Mouse (Mus musculus) left cerebral cortex, adult 11 months (tissue): Measurements from ENCODE around the gene Slc22a12.

Experiments
- DNase-seq: peaks from one replicate; pipeline ENCODE4 v3.0.0; 2022; ENCODE audit warnings: low spot score

Gene Slc22a12

GRCm38 (mm10) chr19:6541521-6541920, 1.3 kb downstream of the Slc22a12 start:
- DNase-seq, result no peak

- no peak for DNase-seq
These were observed 2.6 kb downstream of the Slc22a12 start for GRCm38 (mm10) chr19:6540191-6540590.

DNA sequence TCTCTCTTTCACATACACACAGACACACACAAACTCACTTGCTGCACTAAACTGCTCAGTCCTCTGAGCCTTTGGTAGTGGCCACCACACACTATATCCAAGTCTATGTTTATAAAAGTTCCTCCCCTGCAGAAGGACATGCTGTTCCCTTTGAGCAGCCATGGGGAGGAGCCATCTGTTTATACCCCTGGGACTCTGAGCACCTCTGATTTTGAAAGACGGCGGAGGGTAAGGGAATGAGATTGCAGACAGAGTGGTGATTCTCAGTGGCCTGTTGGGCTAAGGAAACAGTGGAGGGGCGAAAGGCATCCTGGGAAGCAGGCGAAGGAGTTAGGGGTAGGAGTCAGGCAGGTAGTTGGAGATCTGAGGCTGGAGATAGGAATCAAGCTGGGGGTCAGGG, 3.2 kb downstream of the Slc22a12 start:
- DNase-seq, result no peak

- DNase-seq, result no peak
These were observed 4.3 kb downstream of the Slc22a12 start for GRCm38 (mm10) chr19:6538546-6538945.

DNA sequence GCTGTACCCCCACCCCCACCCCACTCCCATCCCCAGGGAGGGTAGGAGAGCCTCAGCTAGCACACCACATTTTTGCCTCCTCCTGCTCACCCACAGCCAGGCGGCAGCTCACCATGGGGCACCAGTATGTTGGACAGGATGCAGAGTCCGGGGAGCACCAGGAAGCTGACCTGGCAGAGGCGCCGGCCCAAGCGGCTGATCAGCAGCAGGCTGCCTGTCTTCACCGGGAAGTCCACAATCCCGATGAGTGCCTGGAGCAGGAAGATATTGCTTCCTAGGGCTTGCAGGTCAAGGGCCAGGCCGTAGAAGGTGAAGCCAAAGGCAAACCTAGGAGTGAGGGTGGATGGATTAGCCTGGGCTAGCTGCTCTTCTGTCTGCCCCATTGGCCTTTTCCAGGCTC, 5.3 kb downstream of the Slc22a12 start:
- no peak for DNase-seq

- DNase-seq, result no peak
These were observed 6.1 kb downstream of the Slc22a12 start for GRCm38 (mm10) chr19:6536696-6537095.

DNA sequence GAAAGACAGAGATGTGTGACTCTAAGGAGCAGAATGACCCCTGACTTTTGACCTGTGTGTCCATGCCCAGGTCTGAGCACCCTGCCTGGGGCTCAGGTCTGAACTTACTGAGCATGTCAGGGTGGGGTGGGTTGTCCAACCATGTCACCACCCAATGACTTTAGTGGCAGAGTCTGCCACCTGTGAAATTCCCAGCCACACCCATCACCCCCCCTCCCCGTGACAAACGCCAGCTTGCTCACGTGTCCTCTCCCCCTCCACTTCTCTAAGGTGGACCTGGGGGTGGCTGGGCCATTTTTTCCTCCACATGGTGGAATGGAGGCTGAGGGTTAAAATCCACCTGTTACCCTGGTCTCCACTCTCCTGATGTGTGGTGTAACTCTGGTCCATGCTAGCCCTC, 6.6 kb downstream of the Slc22a12 start:
- DNase-seq, result no peak

DNA sequence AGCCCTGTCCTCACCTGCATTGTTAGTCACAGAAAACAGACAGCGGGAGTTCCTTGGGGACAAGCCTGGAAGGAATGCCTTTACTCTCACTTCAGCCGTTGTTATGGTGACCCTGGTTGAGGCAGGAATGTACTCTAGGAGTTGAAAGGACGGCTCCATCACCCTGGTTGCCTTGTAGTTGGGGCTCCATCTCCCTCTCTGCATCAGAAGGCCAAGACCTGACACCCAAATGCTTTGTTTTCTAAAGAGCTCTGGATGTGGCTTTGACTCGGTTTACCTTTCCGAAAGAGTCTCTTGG, 8.8 kb downstream of the Slc22a12 start:
- no peak for DNase-seq

DNA sequence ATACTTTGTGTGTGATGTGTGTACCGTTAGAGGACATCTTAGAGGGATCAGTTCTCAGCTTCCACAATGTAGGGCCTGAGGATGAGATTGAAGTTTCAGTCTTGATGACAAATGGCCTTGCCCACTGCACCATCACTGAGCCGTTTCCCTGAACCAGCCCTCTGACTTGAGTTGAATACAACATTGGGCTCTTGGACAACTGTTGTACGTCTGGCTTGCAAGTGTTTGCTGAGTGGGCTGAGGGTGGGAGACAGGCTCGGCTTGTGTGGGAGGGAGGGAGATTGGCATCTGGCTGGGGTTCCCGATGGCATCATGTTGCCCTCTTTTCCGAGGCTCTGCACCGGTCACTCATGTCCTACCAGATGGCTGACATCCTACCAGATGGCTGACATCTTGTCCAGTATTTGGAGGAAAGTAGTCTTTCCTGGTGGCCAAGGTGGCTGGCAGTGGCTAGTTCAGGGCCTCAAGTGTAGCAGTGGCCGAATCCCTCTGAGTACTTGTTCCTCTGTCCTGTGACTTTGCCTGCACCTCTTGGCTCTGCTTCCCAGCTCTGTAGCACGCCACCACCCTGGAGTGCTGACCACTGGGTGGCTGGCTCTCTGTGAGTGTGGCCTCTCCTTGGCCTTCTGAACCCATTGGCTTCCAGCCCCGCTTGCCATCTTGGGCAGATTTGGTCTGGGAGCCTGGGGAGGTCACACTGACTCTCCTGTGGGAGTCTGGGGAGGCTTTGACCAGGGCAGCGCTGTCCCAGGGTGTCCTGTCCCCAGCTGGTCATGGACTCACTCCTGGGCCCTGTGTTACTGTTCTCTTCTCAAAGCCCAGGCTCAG, 9.3 kb downstream of the Slc22a12 start:
- DNase-seq, result no peak

GRCm38 (mm10) chr19:6532656-6533055, 10.2 kb downstream of the Slc22a12 start:
- no peak for DNase-seq

DNA sequence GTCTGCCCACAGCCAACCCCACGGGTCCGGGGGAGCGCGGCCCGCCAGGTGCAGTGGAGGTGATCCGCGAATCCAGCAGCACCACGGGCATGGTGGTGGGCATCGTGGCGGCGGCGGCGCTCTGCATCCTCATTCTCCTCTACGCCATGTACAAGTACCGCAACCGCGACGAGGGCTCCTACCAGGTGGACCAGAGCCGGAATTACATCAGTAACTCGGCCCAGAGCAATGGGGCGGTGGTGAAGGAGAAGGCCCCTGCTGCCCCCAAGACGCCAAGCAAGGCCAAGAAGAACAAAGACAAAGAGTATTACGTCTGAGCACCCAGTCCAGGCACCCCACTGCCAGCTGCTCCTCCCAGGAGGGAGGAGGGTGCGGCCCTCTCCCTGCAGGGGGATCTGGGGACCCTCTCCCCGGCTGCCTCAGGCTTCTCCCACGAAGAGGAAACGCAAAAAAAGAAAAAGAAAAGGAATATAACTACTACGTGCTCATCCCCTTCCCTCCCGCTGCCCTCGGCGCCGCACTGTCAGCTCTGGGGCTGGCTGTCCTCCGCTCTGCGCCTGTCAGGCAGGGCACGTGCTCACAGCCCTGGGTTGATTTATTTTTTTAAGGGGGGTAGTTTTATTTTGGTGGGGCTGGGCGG, 10.9 kb downstream of the Slc22a12 start:
- no peak for DNase-seq

DNA sequence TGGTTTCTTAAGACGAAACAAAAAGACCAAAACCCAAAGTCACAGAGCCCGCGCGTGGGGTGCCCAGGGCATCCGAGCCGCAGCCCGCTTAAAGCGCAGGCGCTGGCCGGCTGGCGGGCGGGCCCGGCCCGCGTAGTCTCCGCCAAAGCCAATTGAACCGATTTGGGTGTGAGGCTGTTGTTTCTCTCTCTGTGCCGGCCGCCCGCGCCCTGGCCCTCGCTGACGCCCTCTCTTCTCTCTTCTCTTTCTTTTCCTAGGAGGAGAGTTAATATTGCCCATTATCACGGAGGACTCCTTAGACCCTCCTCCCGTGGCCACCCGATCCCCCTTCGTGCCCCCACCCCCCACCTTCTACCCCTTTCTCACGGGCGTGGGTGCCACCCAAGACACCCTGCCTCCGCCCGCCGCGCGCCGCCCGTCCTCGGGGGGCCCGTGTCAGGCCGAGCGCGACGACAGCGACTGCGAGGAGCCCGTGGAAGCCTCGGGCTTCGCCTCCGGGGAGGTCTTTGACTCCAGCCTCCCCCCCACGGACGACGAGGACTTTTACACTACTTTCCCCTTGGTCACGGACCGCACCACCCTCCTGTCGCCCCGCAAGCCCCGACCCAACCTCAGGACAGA, 11.7 kb downstream of the Slc22a12 start:
- no peak for DNase-seq

DNA sequence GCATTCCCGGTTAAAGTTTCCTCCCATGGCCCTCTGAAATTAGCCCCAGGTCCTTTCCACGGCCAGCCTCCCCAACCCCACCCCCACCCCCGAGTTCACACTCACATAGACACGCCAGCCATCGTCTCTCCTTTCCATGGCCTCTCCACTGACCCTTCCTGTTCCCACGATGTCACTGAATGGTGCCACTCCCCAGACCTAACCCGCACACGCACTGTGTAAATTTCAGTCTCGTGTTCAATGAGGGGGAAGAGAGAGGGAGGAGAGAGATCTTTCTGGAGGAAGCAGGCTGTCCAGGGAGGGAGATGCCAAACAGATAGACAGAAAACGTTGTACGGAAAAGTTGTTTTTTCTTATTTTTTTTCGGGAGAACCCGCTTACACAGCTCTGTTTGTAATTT, 12.5 kb downstream of the Slc22a12 start:
- DNase-seq, result no peak

DNA sequence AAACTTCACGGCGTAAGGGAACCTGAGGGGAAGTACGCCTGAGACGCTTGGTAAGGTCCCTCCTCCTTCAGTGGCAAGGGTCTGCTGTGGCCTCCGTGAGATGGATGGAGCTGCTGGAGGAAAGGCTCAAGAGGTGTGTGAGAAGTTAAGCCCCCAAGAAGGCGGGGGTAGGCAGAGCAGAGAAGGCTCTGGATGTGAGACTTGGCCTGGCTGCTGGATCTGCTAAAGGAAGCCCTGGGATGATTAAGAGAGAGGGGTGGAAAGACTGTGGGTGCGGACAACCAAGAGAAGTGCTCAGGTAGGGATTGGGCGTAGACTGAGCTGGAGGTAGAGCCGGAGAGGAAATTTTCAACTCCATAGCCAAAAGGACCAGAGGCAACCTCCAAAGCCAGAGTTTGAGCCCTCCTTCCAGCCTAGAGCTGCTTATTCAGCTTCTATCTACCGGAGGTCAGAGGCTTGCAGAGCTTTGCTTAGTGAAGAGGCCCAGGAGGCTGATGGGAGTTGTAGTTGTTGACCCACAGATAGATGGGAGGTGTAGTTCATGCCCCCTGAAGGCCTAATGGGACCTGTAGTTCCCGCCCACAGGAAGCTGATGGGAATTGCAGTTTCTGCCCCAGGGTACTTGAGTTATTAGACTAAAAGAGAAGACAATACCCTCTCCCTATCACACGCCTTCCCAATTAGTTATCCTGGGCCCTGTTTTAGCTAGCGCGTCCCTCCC, 13.4 kb downstream of the Slc22a12 start:
- DNase-seq, result no peak

GRCm38 (mm10) chr19:6527839-6528531, 14.8 kb downstream of the Slc22a12 start:
- DNase-seq, result no peak

GRCm38 (mm10) chr19:6527439-6527838, 15.4 kb downstream of the Slc22a12 start:
- no peak for DNase-seq

- DNase-seq, result no peak
These were observed 16.8 kb downstream of the Slc22a12 start for GRCm38 (mm10) chr19:6526010-6526409.

GRCm38 (mm10) chr19:6525023-6525422, 17.8 kb downstream of the Slc22a12 start:
- no peak for DNase-seq

DNA sequence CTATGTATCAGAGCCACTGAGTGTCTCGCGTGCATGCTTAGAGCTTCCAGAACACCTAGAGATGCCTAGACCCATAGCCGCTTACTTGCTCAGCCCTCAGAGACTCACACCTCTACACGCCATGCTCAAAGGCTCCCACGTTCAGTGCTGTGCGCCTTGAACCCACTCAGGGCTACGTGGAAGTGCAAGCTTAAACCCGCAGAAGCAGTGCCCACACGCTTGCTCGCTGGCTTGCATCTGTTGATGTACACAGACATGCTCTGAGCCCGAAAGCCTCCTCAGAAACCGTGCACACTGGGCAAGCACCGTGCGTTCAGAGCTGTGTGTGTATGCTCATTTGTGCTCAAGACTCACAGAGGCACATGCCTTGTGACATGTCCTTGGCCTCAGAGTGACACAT, 20.5 kb downstream of the Slc22a12 start:
- no peak for DNase-seq

DNA sequence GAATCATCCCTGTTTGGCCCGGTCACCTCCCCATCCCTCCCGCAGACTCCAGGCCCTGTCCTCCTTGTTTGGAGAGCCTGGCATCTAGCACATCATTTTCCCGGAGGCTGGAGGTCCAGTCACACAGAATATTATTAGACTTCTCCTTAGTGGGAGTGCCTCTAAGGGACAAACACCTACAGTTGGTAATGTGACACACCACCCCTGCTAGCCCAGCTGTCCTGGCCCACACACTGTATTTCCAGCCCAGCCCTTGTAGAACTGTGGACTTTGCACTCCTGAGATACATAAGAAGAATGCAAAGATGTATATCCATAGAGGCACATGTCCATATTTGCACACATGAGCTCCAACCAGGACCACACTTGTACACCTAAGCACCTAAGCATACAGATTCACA, 21.2 kb downstream of the Slc22a12 start:
- DNase-seq, result no peak

GRCm38 (mm10) chr19:6519483-6519882, 23.3 kb downstream of the Slc22a12 start:
- no peak for DNase-seq

DNA sequence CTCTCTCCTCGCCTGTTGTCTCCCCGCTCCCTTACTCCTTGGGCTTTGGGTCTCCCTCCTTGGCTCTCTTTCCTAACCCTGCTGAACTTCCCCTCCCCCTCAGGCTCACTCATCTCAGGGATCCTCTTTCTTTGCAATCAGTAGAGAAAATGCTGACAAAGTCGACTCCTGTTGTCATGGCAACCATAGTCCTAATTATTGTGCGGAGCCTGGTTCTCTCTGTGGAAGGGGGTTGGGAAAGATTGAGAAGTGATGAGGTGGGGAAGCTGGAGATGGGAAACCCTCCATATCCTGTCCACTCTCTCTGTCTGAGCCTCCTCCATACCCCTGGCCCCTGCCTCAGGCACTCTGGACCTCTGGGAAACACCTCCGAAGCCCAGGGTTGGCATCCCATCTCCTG, 24.2 kb downstream of the Slc22a12 start:
- DNase-seq, result no peak
